Mouse (Mus musculus) ES-E14 (cell line): Measurements from ENCODE around the gene Mgea5.

Source experiments
- CHD2 ChIP-seq: IDR thresholded peaks from 2 replicates; pipeline ENCODE4 v1.6.1; 2014; ENCODE audit warnings: mild to moderate bottlenecking, low read depth, low read length, inconsistent platforms
- HCFC1 ChIP-seq: IDR thresholded peaks from 2 replicates; pipeline ENCODE4 v1.6.1; 2012; ENCODE audit warnings: low read length, inconsistent platforms, borderline replicate concordance; ENCODE audit not compliant: insufficient read depth
- MAFK ChIP-seq: IDR thresholded peaks from 2 replicates; pipeline ENCODE4 v1.6.1; 2014; ENCODE audit warnings: mild to moderate bottlenecking, low read depth, low read length, inconsistent platforms; ENCODE audit not compliant: insufficient read depth
- ZC3H11A ChIP-seq: IDR thresholded peaks from 2 replicates; pipeline ENCODE4 v1.6.1; 2012; ENCODE audit warnings: low read depth, mild to moderate bottlenecking, inconsistent platforms, low read length, borderline replicate concordance

- TF ChIP-seq HCFC1 (no peak), ZC3H11A (no peak), MAFK (no peak), CHD2 (no peak)
These were observed 30.2 kb upstream of the Mgea5 start for GRCm38 (mm10) chr19:45813801-45814200.
